Mouse (Mus musculus): ENCODE results near the gene Cnih1. TPM values are rescaled to one million over a fixed set of nuclear protein-coding genes. Genes with fewer than 3 reads are reported as not detected.

Gene Cnih1
- polyA plus RNA-seq (2012; fragmentation: generic; extraction: Trizol) = 104 TPM

DNA sequence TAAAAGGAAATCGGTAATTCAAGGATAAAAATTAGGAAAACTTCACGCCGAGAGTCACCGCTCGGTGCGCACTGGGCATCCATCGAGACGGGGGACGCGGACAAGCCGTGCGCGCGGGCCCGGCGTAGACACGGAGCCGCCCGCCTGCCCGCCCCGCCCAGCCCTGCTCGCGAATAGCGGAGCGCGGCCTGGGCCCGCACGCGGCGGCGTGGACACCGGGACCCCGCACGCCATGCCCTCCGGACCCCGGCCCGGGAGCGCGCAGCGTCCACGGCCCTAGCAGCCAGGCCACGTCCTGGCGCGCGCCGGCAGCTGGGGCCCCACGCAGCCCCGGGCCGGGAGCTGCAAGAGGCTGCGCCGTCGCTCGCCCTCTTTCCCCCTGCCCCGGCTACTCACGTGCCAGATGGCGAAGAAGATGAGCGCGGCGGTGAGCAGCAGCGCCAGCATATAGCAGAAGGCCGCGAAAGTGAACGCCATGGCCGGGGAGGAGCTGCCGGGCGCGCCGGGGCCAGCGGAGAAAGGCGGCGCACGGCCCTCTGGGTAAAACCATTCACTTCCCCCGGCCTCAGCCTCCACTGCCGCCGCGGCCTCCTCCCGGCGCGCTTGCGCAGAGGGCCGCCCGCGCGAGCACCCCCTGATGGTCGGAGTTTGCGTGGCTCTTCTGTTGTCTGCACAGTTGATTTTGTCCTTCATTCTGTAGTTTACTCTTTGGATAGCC lies at the start of gene Cnih1:
Cnih1 (minus strand) TSS at position 625 of the 718 bp plus-strand sequence.
- peak within 1 kb of the TSS; percentile 59 for H3K4me3 ChIP-seq
- H3ac ChIP-seq (ENCODE audit: control insufficient read depth, insufficient read length) = peak within 1 kb of the TSS; percentile 65
- peaks cover 48% of the 10 kb centered on the region for H3K79me2 ChIP-seq (ENCODE audit: control insufficient read depth, insufficient read depth)
- TF ChIP-seq POLR2A (IDR thresholded peaks at IDR 0.05; ENCODE audit: insufficient read length, low read depth) = peak; percentile 78
- TF ChIP-seq TCF3 (IDR thresholded peaks at IDR 0.05; ENCODE audit: insufficient read length, low read depth) = no peak
- no peak for TF ChIP-seq CEBPB (IDR thresholded peaks at IDR 0.05; ENCODE audit: insufficient read depth, poor library complexity, severe bottlenecking)
- TF ChIP-seq POLR2AphosphoS2 (IDR thresholded peaks at IDR 0.05; ENCODE audit: insufficient read length, low read depth) = peak; percentile 87
- no peak for TF ChIP-seq USF1 (IDR thresholded peaks at IDR 0.05; ENCODE audit: low read depth)
- no peak for TF ChIP-seq REST (IDR thresholded peaks at IDR 0.05; ENCODE audit: insufficient read depth, insufficient read length)
- TF ChIP-seq MYOG (IDR thresholded peaks at IDR 0.05; ENCODE audit: control insufficient read depth in 1 of 3, insufficient read depth in 1 of 3, insufficient read length in 2 of 3, low read depth in 2 of 3) = peak in 1 of 3 experiments; percentile 7
- no peak for TF ChIP-seq E2F4 (IDR thresholded peaks at IDR 0.05; ENCODE audit: insufficient read depth)
- peak; percentile 49 for TF ChIP-seq SRF (IDR thresholded peaks at IDR 0.05; ENCODE audit: control insufficient read depth, insufficient read length, low read depth)
- TF ChIP-seq TCF12 (IDR thresholded peaks at IDR 0.05; ENCODE audit: insufficient read depth, poor library complexity, severe bottlenecking) = no peak
- no peaks in the 10 kb centered on the region for H3K27me3 ChIP-seq (ENCODE audit: control insufficient read depth, insufficient read depth, insufficient read length)
- H3K4me2 ChIP-seq (ENCODE audit: low read depth) = peak within 1 kb of the TSS; percentile 76
- peaks cover 14% of the 10 kb centered on the region for H3K36me3 ChIP-seq (ENCODE audit: control insufficient read depth, insufficient read depth)

- H3ac ChIP-seq (ENCODE audit: control insufficient read depth, insufficient read length) = peak overlapping the region; percentile 78
- H3K4me3 ChIP-seq = peak overlapping the region; percentile 71
- H3K4me2 ChIP-seq (ENCODE audit: low read depth) = peak overlapping the region; percentile 90
- H3K36me3 ChIP-seq (ENCODE audit: control insufficient read depth, insufficient read depth) = no peaks in the 10 kb centered on the region
- H3K27me3 ChIP-seq (ENCODE audit: control insufficient read depth, insufficient read depth, insufficient read length) = no peaks in the 10 kb centered on the region
- no peak for TF ChIP-seq SRF (IDR thresholded peaks at IDR 0.05; ENCODE audit: control insufficient read depth, insufficient read length, low read depth)
- TF ChIP-seq CEBPB (IDR thresholded peaks at IDR 0.05; ENCODE audit: insufficient read depth, poor library complexity, severe bottlenecking) = no peak
- TF ChIP-seq POLR2A (IDR thresholded peaks at IDR 0.05; ENCODE audit: insufficient read length, low read depth) = no peak
- no peak for TF ChIP-seq MYOD1 (IDR thresholded peaks at IDR 0.05; ENCODE audit: control insufficient read depth in 1 of 3, insufficient read length in 2 of 3, low read depth in 2 of 3)
- no peak for TF ChIP-seq USF1 (IDR thresholded peaks at IDR 0.05; ENCODE audit: low read depth)
- no peak for TF ChIP-seq MYOG (IDR thresholded peaks at IDR 0.05; ENCODE audit: control insufficient read depth in 1 of 3, insufficient read depth in 1 of 3, insufficient read length in 2 of 3, low read depth in 2 of 3)
- no peak for TF ChIP-seq TCF3 (IDR thresholded peaks at IDR 0.05; ENCODE audit: insufficient read length, low read depth)
- TF ChIP-seq E2F4 (IDR thresholded peaks at IDR 0.05; ENCODE audit: insufficient read depth) = no peak
- no peak for TF ChIP-seq TCF12 (IDR thresholded peaks at IDR 0.05; ENCODE audit: insufficient read depth, poor library complexity, severe bottlenecking)
- no peak for TF ChIP-seq POLR2AphosphoS2 (IDR thresholded peaks at IDR 0.05; ENCODE audit: insufficient read length, low read depth)
- peaks cover 40% of the 10 kb centered on the region for H3K79me2 ChIP-seq (ENCODE audit: control insufficient read depth, insufficient read depth)
These were observed 44.4 kb upstream of the Cnih1 start for GRCm38 (mm10) chr14:46832354-46833272.

- H3K4me2 ChIP-seq (ENCODE audit: low read depth) = peak within 1 kb of the TSS; percentile 90
- H3K36me3 ChIP-seq (ENCODE audit: control insufficient read depth, insufficient read depth) = no peaks in the 10 kb centered on the region
- H3K4me3 ChIP-seq = peak within 1 kb of the TSS; percentile 71
- H3K79me2 ChIP-seq (ENCODE audit: control insufficient read depth, insufficient read depth) = peaks cover 39% of the 10 kb centered on the region
- no peaks in the 10 kb centered on the region for H3K27me3 ChIP-seq (ENCODE audit: control insufficient read depth, insufficient read depth, insufficient read length)
- TF ChIP-seq POLR2A (IDR thresholded peaks at IDR 0.05; ENCODE audit: insufficient read length, low read depth) = peak; percentile 72
- TF ChIP-seq E2F4 (IDR thresholded peaks at IDR 0.05; ENCODE audit: insufficient read depth) = no peak
- peak; percentile 21 to 68 (median 24) for TF ChIP-seq MYOG (IDR thresholded peaks at IDR 0.05; ENCODE audit: control insufficient read depth in 1 of 3, insufficient read depth in 1 of 3, insufficient read length in 2 of 3, low read depth in 2 of 3)
- peak; percentile 51 for TF ChIP-seq POLR2AphosphoS2 (IDR thresholded peaks at IDR 0.05; ENCODE audit: insufficient read length, low read depth)
- TF ChIP-seq SRF (IDR thresholded peaks at IDR 0.05; ENCODE audit: control insufficient read depth, insufficient read length, low read depth) = no peak
- peak; percentile 17 for TF ChIP-seq TCF3 (IDR thresholded peaks at IDR 0.05; ENCODE audit: insufficient read length, low read depth)
- TF ChIP-seq MYOD1 (IDR thresholded peaks at IDR 0.05; ENCODE audit: control insufficient read depth in 1 of 3, insufficient read length in 2 of 3, low read depth in 2 of 3) = peak in 2 of 3 experiments; percentile 76 to 90
- TF ChIP-seq REST (IDR thresholded peaks at IDR 0.05; ENCODE audit: insufficient read depth, insufficient read length) = no peak
- peak within 1 kb of the TSS; percentile 78 for H3ac ChIP-seq (ENCODE audit: control insufficient read depth, insufficient read length)
These were observed 43.7 kb upstream of the Cnih1 start, which contains the start of gene Cgrrf1 for GRCm38 (mm10) chr14:46831837-46832333. Cgrrf1 (plus strand) TSS chr14:46832125.

GRCm38 (mm10) chr14:46831295-46831694 lies 43.1 kb upstream of the Cnih1 start:
- Histone ChIP-seq H3K4me2 (ENCODE audit: low read depth) (peak overlapping the region; percentile 70), H3K27me3 (ENCODE audit: control insufficient read depth, insufficient read depth, insufficient read length) (no peaks in the 10 kb centered on the region), H3ac (ENCODE audit: control insufficient read depth, insufficient read length) (peak overlapping the region; percentile 78), H3K4me3 (peak overlapping the region; percentile 71), H3K36me3 (ENCODE audit: control insufficient read depth, insufficient read depth) (no peaks in the 10 kb centered on the region), H3K79me2 (ENCODE audit: control insufficient read depth, insufficient read depth) (peaks cover 34% of the 10 kb centered on the region)
- no peak for TF ChIP-seq MAX (IDR thresholded peaks at IDR 0.05; ENCODE audit: low read depth)
- no peak for TF ChIP-seq USF1 (IDR thresholded peaks at IDR 0.05; ENCODE audit: low read depth)
- TF ChIP-seq POLR2A (IDR thresholded peaks at IDR 0.05; ENCODE audit: insufficient read length, low read depth) = no peak
- TF ChIP-seq CEBPB (IDR thresholded peaks at IDR 0.05; ENCODE audit: insufficient read depth, poor library complexity, severe bottlenecking) = no peak
- no peak for TF ChIP-seq REST (IDR thresholded peaks at IDR 0.05; ENCODE audit: insufficient read depth, insufficient read length)
- no peak for TF ChIP-seq POLR2AphosphoS2 (IDR thresholded peaks at IDR 0.05; ENCODE audit: insufficient read length, low read depth)
- TF ChIP-seq TCF12 (IDR thresholded peaks at IDR 0.05; ENCODE audit: insufficient read depth, poor library complexity, severe bottlenecking) = no peak
- TF ChIP-seq TCF3 (IDR thresholded peaks at IDR 0.05; ENCODE audit: insufficient read length, low read depth) = no peak
- no peak for TF ChIP-seq SRF (IDR thresholded peaks at IDR 0.05; ENCODE audit: control insufficient read depth, insufficient read length, low read depth)
